Mouse (Mus musculus): ENCODE results near the gene Rhbdd1. TPM values are rescaled to one million over a fixed set of nuclear protein-coding genes. Genes with fewer than 3 reads are reported as not detected.

Gene Rhbdd1
- total and polyA plus RNA-seq, 3 experiments: 7.5 to 10.4 TPM; not detected in 1

DNA sequence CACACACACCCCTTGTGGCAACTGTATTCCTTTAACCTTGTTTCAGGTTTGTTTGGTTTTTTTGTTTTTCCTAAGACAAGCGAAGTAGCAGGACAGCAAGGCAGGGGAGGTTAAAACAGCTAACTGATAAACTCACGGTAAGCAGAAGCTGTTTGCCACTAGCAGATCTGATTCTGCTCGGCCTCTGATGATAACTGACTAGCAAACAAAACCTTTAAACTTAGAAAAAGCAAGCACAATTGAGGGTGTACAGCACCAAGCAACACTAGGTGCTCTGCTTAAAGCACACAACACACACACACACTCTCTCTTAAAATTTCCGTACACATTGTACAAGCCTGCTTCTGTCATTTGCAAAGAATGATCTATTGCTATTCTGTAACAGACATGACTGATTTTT is 31.8 kb upstream of the Rhbdd1 start:
- DNase-seq (ENCODE audit: low read depth, low spot score): no peak
- H3K9ac ChIP-seq (ENCODE audit: control insufficient read depth, low read depth, low read length, poor library complexity, severe bottlenecking): no peak overlapping the region
- no peak overlapping the region for H3K4me3 ChIP-seq (ENCODE audit: control insufficient read depth in 1 of 2, insufficient read depth in 1 of 2, low read depth in 2 of 2, low read length in 2 of 2)
- TF ChIP-seq MYB (IDR thresholded peaks at IDR 0.05; ENCODE audit: low read depth, low read length): no peak
- no peaks in the 10 kb centered on the region for H3K27me3 ChIP-seq (ENCODE audit: control insufficient read depth in 1 of 2, insufficient read depth in 2 of 2, low read length in 2 of 2)
- no peaks in the 10 kb centered on the region for H3K79me2 ChIP-seq (ENCODE audit: control insufficient read depth, insufficient read depth, low read length, poor library complexity)
- no peaks in the 10 kb centered on the region for H3K36me3 ChIP-seq (ENCODE audit: control insufficient read depth in 1 of 2, insufficient read depth in 2 of 2, low read length in 2 of 2)
- no peaks in the 10 kb centered on the region for H3K4me1 ChIP-seq (ENCODE audit: control insufficient read depth in 1 of 2, insufficient read depth in 2 of 2, low read length in 2 of 2)
- H3K9me3 ChIP-seq (replicated peaks; ENCODE audit: insufficient read depth, low read length): no peaks in the 10 kb centered on the region
- no peak overlapping the region for H3K27ac ChIP-seq (ENCODE audit: control insufficient read depth, low read depth, low read length)

DNA sequence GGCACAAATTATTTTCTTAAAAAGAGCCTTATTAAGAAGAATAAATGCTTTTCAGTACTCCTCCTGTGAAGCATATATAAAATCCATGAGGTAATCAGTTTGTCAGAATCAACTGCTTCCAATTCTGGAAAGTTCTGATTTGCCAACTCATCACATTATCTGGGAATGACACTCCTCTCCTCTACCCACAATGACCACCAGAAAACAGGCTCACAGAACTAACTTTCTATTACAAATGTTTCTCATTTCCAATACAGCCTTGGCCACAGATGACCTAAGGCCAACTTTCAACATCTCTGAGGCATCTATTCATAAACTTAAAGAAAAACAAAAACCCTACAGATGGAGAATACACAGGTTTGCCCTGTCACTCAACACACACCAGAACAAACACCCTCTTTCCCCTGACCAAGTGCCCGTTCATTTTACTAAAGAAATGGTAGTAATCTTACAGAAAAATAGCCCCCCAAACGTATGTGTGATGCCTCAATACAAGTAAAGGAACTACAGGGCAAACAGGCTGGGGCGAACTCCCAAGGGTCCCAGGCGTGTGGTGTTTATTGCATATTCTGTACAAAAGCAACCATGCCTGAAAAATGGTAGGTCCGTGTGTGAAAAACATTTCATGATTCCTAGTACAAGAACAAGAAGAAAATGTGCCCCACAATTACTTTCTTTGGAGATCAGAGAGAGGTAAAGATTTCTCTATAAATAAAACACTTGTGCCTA is 30.6 kb upstream of the Rhbdd1 start:
- no peaks in the 10 kb centered on the region for H3K9me3 ChIP-seq (replicated peaks; ENCODE audit: insufficient read depth, low read length)
- H3K9ac ChIP-seq (ENCODE audit: control insufficient read depth, low read depth, low read length, poor library complexity, severe bottlenecking): no peak overlapping the region
- TF ChIP-seq MAX (IDR thresholded peaks at IDR 0.05; ENCODE audit: low read length) (no peak), NELFE (IDR thresholded peaks at IDR 0.05; ENCODE audit: low read depth, low read length) (no peak), MXI1 (IDR thresholded peaks at IDR 0.05; ENCODE audit: low read depth, low read length) (no peak), ZC3H11A (IDR thresholded peaks at IDR 0.05; ENCODE audit: low read depth, low read length) (no peak), CHD1 (IDR thresholded peaks at IDR 0.05; ENCODE audit: low read depth, low read length) (no peak)
- DNase-seq (ENCODE audit: low read depth, low spot score): no peak
- H3K27ac ChIP-seq (ENCODE audit: control insufficient read depth, low read depth, low read length): no peak overlapping the region
- H3K27me3 ChIP-seq (ENCODE audit: control insufficient read depth in 1 of 2, insufficient read depth in 2 of 2, low read length in 2 of 2): no peaks in the 10 kb centered on the region
- H3K4me1 ChIP-seq (ENCODE audit: control insufficient read depth in 1 of 2, insufficient read depth in 2 of 2, low read length in 2 of 2): no peaks in the 10 kb centered on the region
- H3K36me3 ChIP-seq (ENCODE audit: control insufficient read depth in 1 of 2, insufficient read depth in 2 of 2, low read length in 2 of 2): no peaks in the 10 kb centered on the region
- H3K4me3 ChIP-seq (ENCODE audit: control insufficient read depth in 1 of 2, insufficient read depth in 1 of 2, low read depth in 2 of 2, low read length in 2 of 2): no peak overlapping the region
- H3K79me2 ChIP-seq (ENCODE audit: control insufficient read depth, insufficient read depth, low read length, poor library complexity): no peaks in the 10 kb centered on the region

DNA sequence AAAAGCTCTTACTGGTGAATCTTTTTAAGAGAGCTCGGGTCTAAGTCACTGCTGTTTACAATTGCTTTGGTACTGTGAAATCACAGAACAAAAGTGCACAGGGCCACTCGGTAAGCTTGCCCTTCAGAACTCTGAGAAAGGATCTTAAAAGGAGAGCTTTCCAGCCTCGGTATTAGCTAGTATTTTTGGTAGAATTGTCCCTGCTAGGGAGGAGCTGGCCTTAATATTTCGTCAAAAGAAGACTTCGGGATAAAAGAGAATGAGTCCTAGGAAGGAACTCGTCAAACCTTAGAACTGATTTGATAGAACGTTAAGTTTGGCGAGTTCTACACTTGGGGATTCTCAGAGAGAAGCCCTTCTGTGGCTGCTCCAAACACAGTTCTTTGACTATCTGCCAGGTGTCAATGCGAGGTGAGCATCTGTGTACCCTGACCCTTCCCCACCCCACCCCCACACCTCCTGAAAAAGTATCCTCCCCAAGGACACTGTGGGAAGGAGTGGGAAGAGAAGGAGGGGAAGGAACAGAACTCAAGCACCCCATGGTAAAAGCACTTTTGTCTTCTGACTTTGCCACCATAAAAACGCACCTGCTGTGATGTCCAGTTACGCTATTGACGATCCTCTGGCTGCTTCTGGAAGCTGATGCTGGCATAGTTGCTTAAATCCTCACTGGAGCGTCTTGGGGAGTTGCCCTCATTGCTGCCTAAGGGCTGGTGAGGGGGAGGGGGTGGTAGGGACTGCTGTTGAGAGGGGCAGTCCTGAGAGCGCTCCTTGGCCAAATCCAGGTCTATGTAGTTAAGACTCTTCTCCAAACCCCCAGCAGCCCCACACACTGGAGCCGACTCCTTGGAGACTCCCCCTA is 29.8 kb upstream of the Rhbdd1 start:
- H3K4me3 ChIP-seq (ENCODE audit: control insufficient read depth in 1 of 2, insufficient read depth in 1 of 2, low read depth in 2 of 2, low read length in 2 of 2): no peak overlapping the region
- H3K9ac ChIP-seq (ENCODE audit: control insufficient read depth, low read depth, low read length, poor library complexity, severe bottlenecking): no peak overlapping the region
- no peaks in the 10 kb centered on the region for H3K4me1 ChIP-seq (ENCODE audit: control insufficient read depth in 1 of 2, insufficient read depth in 2 of 2, low read length in 2 of 2)
- no peak for DNase-seq (ENCODE audit: low read depth, low spot score)
- H3K27me3 ChIP-seq (ENCODE audit: control insufficient read depth in 1 of 2, insufficient read depth in 2 of 2, low read length in 2 of 2): no peaks in the 10 kb centered on the region
- H3K36me3 ChIP-seq (ENCODE audit: control insufficient read depth in 1 of 2, insufficient read depth in 2 of 2, low read length in 2 of 2): no peaks in the 10 kb centered on the region
- TF ChIP-seq E2F4 (IDR thresholded peaks at IDR 0.05; ENCODE audit: borderline replicate concordance, low read depth, low read length) (no peak), TCF12 (IDR thresholded peaks at IDR 0.05; ENCODE audit: low read depth, low read length) (no peak), POLR2AphosphoS2 (IDR thresholded peaks at IDR 0.05; ENCODE audit: low read length) (no peak), ZNF384 (IDR thresholded peaks at IDR 0.05; ENCODE audit: low read depth, low read length) (no peak), POLR2A (IDR thresholded peaks at IDR 0.05; ENCODE audit: control insufficient read depth in 1 of 2, insufficient read depth in 1 of 2, low read depth in 1 of 2, low read length in 2 of 2, poor library complexity in 1 of 2) (no peak), CTCF (IDR thresholded peaks at IDR 0.05 in 2 of 3, conservative IDR thresholded peaks at IDR 0.05 in 1 of 3; ENCODE audit: control insufficient read depth in 1 of 3, insufficient read depth in 1 of 3, low read depth in 2 of 3, low read length in 3 of 3, poor library complexity in 1 of 3, severe bottlenecking in 1 of 3) (no peak), NRF1 (IDR thresholded peaks at IDR 0.05; ENCODE audit: insufficient read depth, low read depth, low read length, poor library complexity, severe bottlenecking) (no peak), MYB (IDR thresholded peaks at IDR 0.05; ENCODE audit: low read depth, low read length) (no peak), CHD1 (IDR thresholded peaks at IDR 0.05; ENCODE audit: low read depth, low read length) (no peak), USF2 (IDR thresholded peaks at IDR 0.05; ENCODE audit: borderline replicate concordance in 1 of 2, insufficient read depth in 1 of 2, low read depth in 1 of 2, low read length in 2 of 2) (no peak), MAFK (IDR thresholded peaks at IDR 0.05; ENCODE audit: borderline replicate concordance, low read depth, low read length) (no peak)
- H3K9me3 ChIP-seq (replicated peaks; ENCODE audit: insufficient read depth, low read length): no peaks in the 10 kb centered on the region
- H3K79me2 ChIP-seq (ENCODE audit: control insufficient read depth, insufficient read depth, low read length, poor library complexity): no peaks in the 10 kb centered on the region
- H3K27ac ChIP-seq (ENCODE audit: control insufficient read depth, low read depth, low read length): no peak overlapping the region

Measured in MEL (cell line).